Mouse (Mus musculus) cortical plate, adult 2 months (tissue): ENCODE results near the gene Gemin5. TPM values are rescaled to one million over a fixed set of nuclear protein-coding genes. Genes with fewer than 3 reads are reported as not detected.
"Not testable (repeated sequence)": the region's sequence is repeated elsewhere in the genome, so short reads cannot be mapped to it uniquely, and the experiment has no call there.

Source experiments
- H3K27ac ChIP-seq: fragments of 200-500 bp; 2 replicates; pipeline ENCODE4 v1.5.1; 2012; ENCODE audit warnings: low read length, control low read depth, inconsistent platforms; ENCODE audit not compliant: insufficient read depth
- H3K4me1 ChIP-seq: fragments of 200-500 bp; 2 replicates; pipeline ENCODE4 v1.6.1; 2011; ENCODE audit warnings: low read length; ENCODE audit not compliant: control insufficient read depth, insufficient read depth
- H3K4me3 ChIP-seq: fragments of 200-500 bp; 2 replicates; pipeline ENCODE4 v1.5.1; 2011; ENCODE audit warnings: mild to moderate bottlenecking, low read length, control low read depth; ENCODE audit not compliant: insufficient read depth
- CTCF ChIP-seq: fragments of 200-500 bp; IDR thresholded peaks from 2 replicates; pipeline ENCODE4 v1.5.1; 2011; ENCODE audit warnings: mild to moderate bottlenecking, control low read depth, low read length; ENCODE audit not compliant: insufficient read depth; ENCODE audit errors: extremely low read depth
- POLR2A ChIP-seq: fragments of 200-500 bp; IDR thresholded peaks from 2 replicates; pipeline ENCODE4 v1.6.1; 2011; ENCODE audit warnings: mild to moderate bottlenecking, low read length, control low read depth; ENCODE audit not compliant: insufficient read depth; ENCODE audit errors: extremely low read depth
- polyA plus RNA-seq: library from polyadenylated mRNA; depleted of rRNA; stranded (reverse); fragments of >200 nt; gene quantifications from 2 replicates; pipeline ENCODE4 v1.2.3, GENCODE M21; 2012

Gemin5 gene
- polyA plus RNA-seq, 1 experiment, result 8.6 TPM

GRCm38 (mm10) chr11:58200226-58200625 lies 31.9 kb upstream of the Gemin5 start:
- Histone ChIP-seq H3K4me3 (peak overlapping the region; percentile 49; the same call in 1 of the 2 replicates), H3K27ac (no peak overlapping the region), H3K4me1 (0 out of 2 replicates have a peak, but pooled peaks cover 1% of the 10 kb centered on the region)
- TF ChIP-seq CTCF, result no peak
- no peak for TF ChIP-seq POLR2A

- peak within 1 kb of the TSS; percentile 49 for H3K4me3 ChIP-seq
- H3K27ac ChIP-seq, H3K4me1 ChIP-seq: not testable (repeated sequence)
- 0 out of 2 replicates have a peak, but pooled peaks have one; percentile 7 for TF ChIP-seq POLR2A
These were observed 31.1 kb upstream of the Gemin5 start, which contains the start of the genes Igtp and Irgm2 for GRCm38 (mm10) chr11:58199229-58200037. Gene Igtp (plus strand): TSS chr11:58199556. Gene Irgm2 (plus strand): TSS chr11:58199618.

GRCm38 (mm10) chr11:58198663-58199062 lies 30.3 kb upstream of the Gemin5 start:
- H3K27ac ChIP-seq, result no peak overlapping the region
- H3K4me3 ChIP-seq, result peak overlapping the region; percentile 49; the same call in 1 of the 2 replicates
- TF ChIP-seq POLR2A (no peak), CTCF (no peak)
- 0 out of 2 replicates have a peak, but pooled peaks cover 1% of the 10 kb centered on the region for H3K4me1 ChIP-seq

- no peak overlapping the region for H3K4me3 ChIP-seq
- no peak overlapping the region for H3K27ac ChIP-seq
- H3K4me1 ChIP-seq, result peaks cover 2% of the 10 kb centered on the region; the same call in 1 of the 2 replicates
- no peak for TF ChIP-seq CTCF
- TF ChIP-seq POLR2A, result no peak
These were observed 25.7 kb upstream of the Gemin5 start for GRCm38 (mm10) chr11:58193860-58194520.

- Histone ChIP-seq H3K27ac (no peak overlapping the region), H3K4me3 (no peak overlapping the region), H3K4me1 (peaks cover 2% of the 10 kb centered on the region; the same call in 1 of the 2 replicates)
- no peak for TF ChIP-seq CTCF
- TF ChIP-seq POLR2A, result no peak
These were observed 25.0 kb upstream of the Gemin5 start for GRCm38 (mm10) chr11:58193326-58193725.

- TF ChIP-seq POLR2A, result no peak
- TF ChIP-seq CTCF, result no peak
- peaks cover 2% of the 10 kb centered on the region; the same call in 1 of the 2 replicates for H3K4me1 ChIP-seq
- H3K4me3 ChIP-seq, result no peak overlapping the region
- H3K27ac ChIP-seq, result no peak overlapping the region
These were observed 21.3 kb upstream of the Gemin5 start for GRCm38 (mm10) chr11:58189675-58190074.

- Histone ChIP-seq H3K27ac (no peak overlapping the region), H3K4me3 (no peak overlapping the region), H3K4me1 (no peaks in the 10 kb centered on the region)
- TF ChIP-seq POLR2A (no peak), CTCF (no peak)
These were observed 15.2 kb upstream of the Gemin5 start for GRCm38 (mm10) chr11:58183579-58183978.

GRCm38 (mm10) chr11:58180756-58181155 lies 12.4 kb upstream of the Gemin5 start:
- Histone ChIP-seq H3K4me1 (no peaks in the 10 kb centered on the region), H3K4me3 (no peak overlapping the region), H3K27ac (no peak overlapping the region)
- no peak for TF ChIP-seq POLR2A
- TF ChIP-seq CTCF, result no peak

GRCm38 (mm10) chr11:58179986-58180385 lies 11.6 kb upstream of the Gemin5 start:
- H3K4me1 ChIP-seq, result not testable (repeated sequence)

GRCm38 (mm10) chr11:58179563-58179962 lies 11.2 kb upstream of the Gemin5 start:
- Histone ChIP-seq H3K4me3 (no peak overlapping the region), H3K27ac (no peak overlapping the region), H3K4me1 (no peaks in the 10 kb centered on the region)
- TF ChIP-seq CTCF (peak; percentile 82), POLR2A (no peak)

More at GRCm38 (mm10) chr11:58179986-58180385, 11.6 kb upstream of the Gemin5 start:
- not testable (repeated sequence) for H3K4me3 ChIP-seq, H3K27ac ChIP-seq
